In genomic region chr8:124495676-124496075, GRCm38 (mm10) we compare ENCODE assay signal across 16 mouse cellular contexts. TPM values are rescaled to one million over a fixed set of nuclear protein-coding genes. Genes with fewer than 3 reads are reported as not detected.
DNase-seq lines count a peak whose midpoint lies in the region; ATAC-seq lines count a peak whose summit lies in the region.
"Had no signal": no experiment of that assay in that cellular context is flagged by ENCODE, and none has a peak within 500 bp of the region (broad histone marks: within the 10 kb centered on the region; RNA-seq: fewer than 3 reads in every experiment).

No protein-coding gene starts in this region.

- peaks cover 30% of the 10 kb centered on the region for H3K4me1 ChIP-seq in limb, embryonic 13.5 days
- no peaks in the 10 kb centered on the region for H3K4me1 ChIP-seq in forebrain, embryonic 12.5 days
- H3K4me1 ChIP-seq: liver, embryonic 13.5 days; midbrain, embryonic 10.5 days had no signal

- H3K27ac ChIP-seq in limb, embryonic 13.5 days: peak overlapping the region; percentile 75
- no peak overlapping the region for H3K27ac ChIP-seq in forebrain, embryonic 12.5 days
- H3K27ac ChIP-seq: liver, embryonic 13.5 days; midbrain, embryonic 10.5 days had no signal

- H3K36me3 ChIP-seq in limb, embryonic 13.5 days: no peaks in the 10 kb centered on the region
- no peaks in the 10 kb centered on the region for H3K36me3 ChIP-seq in forebrain, embryonic 12.5 days (replicated peaks)
- H3K36me3 ChIP-seq: liver, embryonic 13.5 days; midbrain, embryonic 10.5 days had no signal

- no peaks in the 10 kb centered on the region for H3K9me3 ChIP-seq in limb, embryonic 13.5 days
- no peaks in the 10 kb centered on the region for H3K9me3 ChIP-seq in forebrain, embryonic 12.5 days
- H3K9me3 ChIP-seq: liver, embryonic 13.5 days; midbrain, embryonic 10.5 days had no signal

- WGBS in limb, embryonic 13.5 days: 62% methylated on average over 11 of the region's 11 CpGs
- 83% methylated on average over 11 of the region's 11 CpGs for WGBS in forebrain, embryonic 12.5 days

- intact Hi-C loops in left cerebral cortex, postnatal 4 days (cut with DNase I): no loop called here

- peak; percentile 69 for DNase-seq in left cerebral cortex, postnatal 4 days
- DNase-seq in left cerebral cortex, adult 8-10 months (ENCODE audit: low spot score in 2 of 2): no peak
- peak; percentile 81 for DNase-seq in cerebellum, adult 9-11 months
- no peak for DNase-seq in ovary, postnatal 14 days (ENCODE audit: low spot score)
- DNase-seq in lung, postnatal 4 days: no peak
- DNase-seq: adrenal gland, adult 8-10 months; gastrocnemius, postnatal 10 days; heart, postnatal 36 days; liver, embryonic 13.5 days; lung, postnatal 10 days; thymus, postnatal 36 days had no signal

- 0 out of 2 replicates have a peak, but pooled peaks have one; percentile 28 for ATAC-seq in cerebellum, adult (ENCODE audit: insufficient number of reproducible peaks, low FRiP score, low TSS enrichment)
- peak; percentile 64; the same call in 1 of the 2 replicates for ATAC-seq in limb, embryonic 13.5 days (ENCODE audit: low FRiP score, low read depth)
- ATAC-seq in forebrain, embryonic 12.5 days (ENCODE audit: low FRiP score): no peak

- H3K9ac ChIP-seq in limb, embryonic 13.5 days: no peak overlapping the region
- no peak overlapping the region for H3K9ac ChIP-seq in forebrain, embryonic 12.5 days
- H3K9ac ChIP-seq: liver, embryonic 13.5 days had no signal

- H3K4me3 ChIP-seq in limb, embryonic 13.5 days: no peak overlapping the region
- no peak overlapping the region for H3K4me3 ChIP-seq in forebrain, embryonic 12.5 days (replicated peaks)
- H3K4me3 ChIP-seq: liver, embryonic 13.5 days; midbrain, embryonic 10.5 days; myocyte had no signal

- 0 out of 2 replicates have a peak overlapping the region, but pooled peaks have one; percentile 12 for H3K4me2 ChIP-seq in limb, embryonic 13.5 days (replicated peaks)
- H3K4me2 ChIP-seq in forebrain, embryonic 12.5 days: no peak overlapping the region
- H3K4me2 ChIP-seq: liver, embryonic 13.5 days had no signal

- H3K27me3 ChIP-seq in limb, embryonic 13.5 days: no peaks in the 10 kb centered on the region
- no peaks in the 10 kb centered on the region for H3K27me3 ChIP-seq in forebrain, embryonic 12.5 days
- H3K27me3 ChIP-seq: liver, embryonic 13.5 days had no signal

RNA-seq across cellular contexts. Expression of gene Cog2, which starts 24.9 kb away (rescaled TPM):
- total RNA-seq in left cerebral cortex, postnatal 4 days (2021): 10 to 100 TPM; 37.2 to 38.6 TPM
- total RNA-seq in left cerebral cortex, adult 8-10 months (2022): 10 to 100 TPM; 43.2 to 49.2 (median 45.7) TPM
- polyA plus RNA-seq in limb, embryonic 13.5 days (2015; fragmentation: Nextera tagmentation; extraction: Ambion mirVana): 42.9 and 44.2 TPM in 2 replicates
- polyA plus RNA-seq in forebrain, embryonic 12.5 days (2016; fragmentation: Nextera tagmentation; extraction: Ambion mirVana): 43.9 and 44.8 TPM in 2 replicates

RNA-seq across cellular contexts. Expression of gene Pgbd5, which starts 56.2 kb away (rescaled TPM):
- total RNA-seq in left cerebral cortex, postnatal 4 days (2021): 10 to 100 TPM; 62.3 to 64.6 TPM
- total RNA-seq in left cerebral cortex, adult 8-10 months (2022): 100 to 1,000 TPM; 179 to 198 (median 184) TPM
- polyA plus RNA-seq in limb, embryonic 13.5 days (2015; fragmentation: Nextera tagmentation; extraction: Ambion mirVana): 2.4 and 3.0 TPM in 2 replicates
- 4.5 and 4.8 TPM in 2 replicates for polyA plus RNA-seq in forebrain, embryonic 12.5 days (2016; fragmentation: Nextera tagmentation; extraction: Ambion mirVana)

Comparison
In these comparisons a context has a peak if more than half of its experiments do, and no peak if none do; other contexts are left out.
1. DNase-seq: peak in left cerebral cortex, postnatal 4 days (single experiment) and cerebellum, adult 9-11 months (single experiment); none in left cerebral cortex, adult 8-10 months (0 of 2), ovary, postnatal 14 days (single experiment) and lung, postnatal 4 days (0 of 2).